Mouse (Mus musculus) c-Kit-negative CD71-positive TER-119-positive erythroid progenitor cells, embryonic 14.5 days (primary cell): Measurements from ENCODE around the gene Mmp11.
"Not testable (repeated sequence)": the region's sequence is repeated elsewhere in the genome, so short reads cannot be mapped to it uniquely, and the experiment has no call there.

Experiments
- DNase-seq: peaks from one replicate; pipeline ENCODE4 v3.0.0-alpha.2; 2013; ENCODE audit warnings: low read depth, low spot score

Mmp11 gene

DNA sequence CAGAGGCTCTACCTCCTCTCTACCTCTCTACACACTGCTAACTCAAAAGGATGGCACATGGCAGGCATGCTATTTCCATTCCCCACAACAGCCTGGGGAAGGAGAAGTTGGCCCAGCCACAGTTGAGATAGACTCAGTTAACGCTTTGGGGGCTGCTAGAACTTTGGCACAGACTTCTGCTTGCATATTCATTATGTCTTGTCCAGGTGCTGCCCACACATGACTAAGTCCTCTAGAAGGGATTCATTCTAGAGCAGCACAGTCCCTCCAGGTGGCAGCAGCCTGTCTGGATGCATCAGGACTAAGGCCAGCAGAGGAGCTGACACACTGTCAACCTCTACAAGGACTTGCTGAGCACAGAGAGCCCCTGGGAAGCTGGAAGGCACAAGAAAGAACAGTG is 40.1 kb downstream of the Mmp11 start:
- no peak for DNase-seq

DNA sequence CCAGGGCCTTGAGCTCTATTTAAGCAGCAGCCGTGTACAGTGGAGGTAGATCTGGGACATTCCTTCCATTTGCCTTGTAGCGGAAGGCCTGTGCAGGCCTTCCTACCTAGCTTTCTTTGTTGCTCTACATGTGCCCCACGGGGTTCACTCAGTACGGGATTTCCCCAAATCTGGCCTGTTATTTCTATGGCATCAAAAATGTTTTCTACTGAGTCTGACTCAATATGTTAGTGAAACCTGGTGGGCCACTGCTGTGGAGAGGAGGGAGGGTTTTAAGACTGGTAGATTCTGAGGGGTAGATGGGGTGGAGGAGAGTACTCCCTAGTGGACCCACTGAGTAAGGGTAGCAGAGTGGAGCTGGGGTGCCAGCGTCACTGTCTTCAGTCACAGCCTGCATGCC is 40.6 kb downstream of the Mmp11 start:
- no peak for DNase-seq

DNA sequence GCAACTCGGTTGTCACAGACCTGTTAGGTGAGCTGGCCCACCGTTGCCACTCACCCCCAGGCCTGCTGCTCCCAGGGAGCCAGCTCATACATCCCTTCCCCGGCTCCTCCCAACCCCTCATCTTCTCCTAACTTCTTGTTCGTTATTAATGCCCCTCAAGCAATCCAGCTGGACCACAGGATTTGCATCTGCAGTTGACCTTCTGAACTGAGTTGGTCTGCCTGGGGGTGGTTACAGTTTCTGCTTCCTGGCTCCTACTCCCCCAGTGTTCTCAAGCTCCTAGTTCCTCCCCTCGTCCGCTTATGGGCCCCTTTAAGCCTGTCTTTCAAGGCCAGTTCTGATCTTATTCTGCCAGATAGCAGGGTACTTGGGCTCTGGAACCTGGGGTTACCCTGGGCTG is 41.7 kb downstream of the Mmp11 start:
- no peak for DNase-seq

DNA sequence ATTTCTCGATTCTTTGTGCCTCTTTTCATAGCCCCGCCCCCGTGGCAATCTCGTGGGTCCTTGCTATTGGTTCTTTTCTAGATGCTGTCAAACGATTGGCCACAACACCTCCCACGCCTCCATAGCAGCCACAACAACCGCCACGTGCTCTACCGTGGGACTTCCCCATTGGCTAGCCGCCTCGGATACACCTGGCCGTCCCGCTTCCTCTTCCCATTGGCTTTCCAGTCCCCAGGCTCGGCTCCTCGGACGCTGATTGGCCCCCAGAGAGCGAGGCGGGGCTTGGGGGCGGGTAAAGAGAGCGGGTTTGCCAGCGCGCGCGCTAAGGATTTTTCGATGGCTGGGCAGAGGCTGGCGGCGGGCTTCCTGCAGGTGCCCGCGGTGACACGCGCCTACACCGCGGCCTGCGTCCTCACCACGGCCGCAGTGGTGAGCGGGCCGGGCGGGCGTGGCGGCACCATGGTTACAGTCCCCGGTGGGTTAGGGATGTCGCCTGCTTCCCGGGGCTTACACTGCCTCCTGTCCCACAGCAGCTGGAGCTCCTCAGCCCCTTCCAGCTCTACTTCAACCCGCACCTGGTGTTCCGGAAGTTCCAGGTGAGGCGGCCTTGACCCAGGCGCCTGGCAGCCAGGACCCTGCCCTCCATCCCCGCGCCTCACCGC is 43.1 kb downstream of the Mmp11 start, which contains the start of gene Derl3:
Derl3 (plus strand) TSS at position 325 of the 662 bp plus-strand sequence.
- DNase-seq: peak; percentile 79

DNA sequence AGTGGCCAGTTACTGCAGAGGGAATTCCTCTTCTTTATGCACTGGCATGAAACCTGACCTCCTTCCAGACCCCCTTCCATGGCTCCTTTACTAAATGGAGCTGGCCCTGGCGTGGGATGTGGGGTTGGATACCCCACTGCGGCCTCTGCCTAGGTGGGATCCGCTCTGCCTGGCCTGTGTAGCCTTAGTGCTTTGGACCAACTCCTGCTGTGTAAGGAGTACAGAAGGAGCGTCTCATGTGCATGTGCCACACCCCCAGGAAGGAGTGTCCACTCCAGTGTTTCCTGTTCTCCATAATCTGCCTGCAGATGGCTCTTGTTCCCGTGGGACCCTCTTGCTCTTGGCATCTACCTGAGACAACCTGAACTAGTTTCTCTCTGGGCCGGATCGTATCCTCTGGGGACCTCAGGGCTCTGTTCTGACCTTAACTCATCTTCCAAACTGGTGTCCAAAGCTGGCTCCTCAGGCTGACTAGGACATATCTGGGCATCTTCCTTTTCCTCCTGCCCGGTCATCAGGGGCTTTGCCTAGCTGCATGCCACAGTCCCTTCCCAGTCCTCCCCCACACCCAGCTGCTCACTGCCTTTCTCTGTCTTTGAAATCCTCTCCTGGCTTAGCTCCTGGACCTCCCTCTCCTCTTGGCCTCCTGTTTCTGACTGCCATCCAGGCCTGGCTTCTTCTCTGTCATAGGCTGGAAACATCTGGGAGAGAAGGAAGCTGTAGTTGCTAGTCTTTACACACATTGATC is 46.7 kb downstream of the Mmp11 start:
- no peak for DNase-seq

DNA sequence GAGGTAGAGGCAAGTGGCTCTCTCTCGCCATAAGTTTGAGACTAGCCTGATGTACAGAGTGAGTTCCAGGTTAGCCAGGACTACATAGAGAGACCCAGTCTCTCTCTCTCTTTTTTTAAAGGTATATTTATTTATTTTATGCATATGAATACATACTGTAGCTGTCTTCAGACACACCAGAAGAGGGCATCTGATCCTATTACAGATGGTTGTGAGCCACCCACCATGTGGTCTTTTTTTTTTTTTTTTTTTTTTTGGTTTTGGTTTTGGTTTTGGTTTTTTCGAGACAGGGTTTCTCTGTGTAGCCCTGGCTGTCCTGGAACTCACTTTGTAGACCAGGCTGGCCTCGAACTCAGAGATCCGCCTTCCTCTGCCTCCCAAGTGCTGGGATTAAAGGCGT is 48.8 kb downstream of the Mmp11 start:
- DNase-seq: not testable (repeated sequence)

DNA sequence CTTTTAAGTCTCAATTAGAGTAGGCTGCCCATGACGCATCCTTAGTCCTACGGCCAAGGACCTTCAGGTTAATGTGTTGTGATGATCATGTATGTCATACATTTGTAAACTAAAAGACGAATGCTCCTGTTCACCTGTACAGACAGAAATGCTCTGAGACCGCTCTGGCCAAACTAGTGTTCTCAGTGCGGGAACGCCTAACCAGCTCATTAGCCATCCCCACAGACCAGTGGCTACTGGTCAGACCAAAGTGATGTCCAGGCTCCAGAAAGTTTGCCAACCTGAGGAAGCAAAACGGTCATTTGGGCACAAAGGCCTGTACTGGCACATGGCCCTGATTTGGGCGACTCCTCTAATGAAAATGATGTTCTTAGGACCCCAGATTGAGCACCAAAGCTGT is 51.6 kb downstream of the Mmp11 start:
- no peak for DNase-seq

DNA sequence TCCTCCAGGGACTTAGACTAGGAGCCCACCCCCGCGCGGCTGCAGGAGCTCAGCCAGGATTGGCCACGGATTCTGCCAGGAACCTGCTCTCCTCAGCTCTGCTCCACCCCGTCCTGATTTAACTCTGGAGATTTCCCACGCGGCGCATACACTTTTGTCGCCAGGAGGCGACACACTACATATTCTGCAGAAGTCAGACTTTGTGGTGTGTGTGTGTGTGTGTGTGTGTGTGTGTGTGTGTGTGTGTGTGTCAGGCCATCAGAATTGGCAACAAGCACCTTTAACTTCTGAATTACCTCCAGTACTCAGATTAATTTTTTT is 53.1 kb downstream of the Mmp11 start:
- no peak for DNase-seq

DNA sequence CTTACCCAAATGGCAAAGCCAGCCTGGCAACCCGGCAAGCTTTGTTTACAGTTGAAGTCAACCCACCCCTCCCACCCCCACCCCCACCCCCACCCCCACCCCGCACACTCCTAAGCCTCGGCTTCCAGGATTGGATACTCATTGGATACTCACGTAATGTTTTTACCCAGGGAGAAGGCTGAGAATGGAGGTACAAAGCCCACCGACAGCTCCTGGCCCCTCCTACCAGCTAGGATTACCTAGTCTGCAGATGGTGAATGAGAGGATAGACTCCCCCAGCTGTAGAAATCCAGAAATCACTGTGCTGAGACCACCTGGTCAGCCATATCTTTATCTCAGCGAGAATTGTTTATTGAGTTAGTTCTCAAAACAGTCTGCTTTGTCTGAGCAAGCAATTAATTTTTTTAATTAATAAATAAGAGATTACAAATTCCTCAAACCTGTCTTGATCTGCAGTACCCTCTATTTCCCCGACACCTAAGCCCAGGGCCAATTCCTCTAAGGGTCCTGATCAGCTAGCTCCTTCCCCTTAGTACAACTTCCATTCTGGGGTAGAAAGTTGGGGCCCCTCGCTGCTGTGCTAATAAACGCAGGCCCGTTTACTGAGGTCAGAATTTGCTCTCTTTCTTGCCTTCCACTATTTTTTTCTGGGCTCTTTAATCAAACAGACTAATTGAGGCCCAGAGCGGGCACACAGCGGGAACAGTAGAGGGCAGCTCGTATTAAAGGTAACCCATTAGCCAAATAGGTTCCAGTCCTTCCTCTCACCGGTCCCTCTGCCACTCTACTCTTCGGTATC is 53.7 kb downstream of the Mmp11 start:
- DNase-seq: no peak

DNA sequence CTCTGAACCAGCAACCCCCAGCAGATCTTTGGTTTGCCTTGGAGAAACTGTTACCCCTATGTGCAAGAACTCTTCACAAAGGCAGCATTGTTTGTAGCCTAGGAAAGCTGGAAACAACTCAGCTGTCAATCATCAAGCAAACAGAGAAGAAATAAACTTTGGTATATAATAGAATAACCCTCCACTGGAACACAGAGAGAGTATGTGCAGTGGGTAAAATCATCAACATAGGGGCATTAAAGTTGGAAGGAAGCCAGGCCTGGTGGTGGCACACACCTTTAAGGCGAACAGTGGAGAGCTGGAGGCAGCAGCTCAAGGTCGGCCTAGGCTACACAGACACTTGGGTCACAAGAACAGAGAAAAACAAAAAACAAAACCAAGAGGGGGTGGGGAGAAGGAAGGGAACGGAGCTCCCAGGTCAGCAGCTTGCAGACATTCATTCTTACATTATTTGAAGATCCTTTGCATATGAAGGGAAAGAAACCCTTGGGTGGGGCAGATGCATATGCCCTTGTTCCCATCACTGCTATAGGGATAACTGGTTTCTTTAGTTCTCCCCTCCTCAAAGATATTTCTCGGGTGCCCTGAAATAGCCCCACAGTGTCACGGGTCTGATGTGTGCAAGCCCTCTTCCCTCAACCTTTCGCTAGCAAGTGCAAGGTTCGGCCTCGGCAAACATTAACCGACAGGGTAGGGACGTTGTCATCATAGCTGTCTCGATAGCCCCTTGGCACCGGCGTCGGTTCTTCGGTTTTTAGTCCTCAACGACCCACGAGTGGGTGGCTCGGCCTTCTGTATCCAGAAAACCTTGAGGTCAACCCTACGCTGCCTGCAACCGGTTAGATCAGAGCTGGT is 54.5 kb downstream of the Mmp11 start:
- DNase-seq: no peak

DNA sequence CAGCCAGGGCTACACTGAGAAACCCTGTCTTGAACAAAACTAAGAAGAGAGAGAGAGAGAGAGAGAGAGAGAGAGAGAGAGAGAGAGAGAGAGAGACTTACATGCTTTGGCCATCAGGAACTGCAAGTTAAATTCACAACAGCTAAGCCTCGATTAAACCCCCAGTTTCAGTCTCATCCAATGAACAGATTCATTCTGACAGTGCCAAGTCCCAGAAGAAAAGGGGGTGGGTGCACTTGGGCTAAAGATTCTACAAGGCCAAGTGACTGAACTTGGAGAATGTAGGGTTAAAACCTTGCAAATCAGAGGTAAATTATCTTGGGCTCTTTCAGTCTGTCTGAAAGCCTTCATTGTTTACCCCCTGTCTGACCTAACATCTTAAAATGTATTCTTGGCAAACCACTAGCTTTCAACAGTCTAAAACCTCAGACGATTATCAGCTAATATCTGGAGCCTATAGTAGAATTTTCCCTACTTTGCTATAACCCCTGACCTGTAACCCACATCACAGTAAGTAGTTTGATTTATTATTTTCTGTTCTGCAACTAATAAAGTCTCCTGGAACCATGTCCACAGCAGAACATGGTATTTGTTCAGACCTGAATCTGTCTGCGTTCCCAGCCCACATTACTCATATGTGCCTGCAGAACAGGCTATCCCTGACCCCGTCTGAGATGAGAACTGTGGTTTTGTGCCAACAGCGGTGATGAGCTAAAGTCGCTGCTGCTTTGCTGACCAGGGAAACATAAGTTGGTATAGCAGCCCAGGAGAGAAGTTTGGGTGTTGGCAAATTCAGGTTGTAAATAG is 55.3 kb downstream of the Mmp11 start:
- DNase-seq: no peak

DNA sequence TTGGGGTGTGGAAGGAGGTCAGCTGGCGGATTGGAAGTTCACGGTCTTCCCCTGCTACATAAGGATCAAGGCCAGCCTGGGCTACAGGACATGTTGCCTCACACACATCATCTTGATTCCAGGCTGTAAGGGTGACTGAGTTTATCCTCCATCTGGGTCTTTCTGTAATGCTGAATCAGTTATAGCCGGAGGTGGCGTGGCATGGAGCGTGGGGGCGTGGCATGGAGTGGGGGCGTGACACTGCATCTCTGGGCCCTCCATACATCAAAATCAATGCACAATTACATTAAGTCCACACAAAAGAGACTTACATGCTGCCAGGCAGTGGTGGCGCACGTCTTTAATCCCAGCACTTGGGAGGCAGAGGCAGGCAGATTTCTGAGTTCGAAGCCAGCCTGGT is 55.9 kb downstream of the Mmp11 start:
- DNase-seq: no peak

DNA sequence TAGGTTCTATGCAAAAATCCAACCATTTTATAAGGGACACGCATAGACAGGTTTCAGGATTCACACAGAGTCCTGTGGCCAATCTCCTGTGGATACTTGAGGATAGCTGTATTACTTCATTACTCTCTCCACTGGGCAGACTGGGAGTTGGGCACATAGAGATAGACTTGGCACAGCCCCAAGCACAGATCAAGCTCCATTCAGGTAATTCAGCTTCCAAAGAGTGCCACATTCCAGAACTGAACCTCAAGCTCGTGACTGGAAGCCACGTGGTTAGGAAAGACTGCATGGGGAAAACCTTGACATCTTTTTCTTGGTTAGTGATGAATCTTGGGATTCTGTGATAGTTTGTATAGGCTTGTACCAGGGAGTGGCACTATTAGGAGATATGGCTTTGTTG is 57.5 kb downstream of the Mmp11 start:
- no peak for DNase-seq

DNA sequence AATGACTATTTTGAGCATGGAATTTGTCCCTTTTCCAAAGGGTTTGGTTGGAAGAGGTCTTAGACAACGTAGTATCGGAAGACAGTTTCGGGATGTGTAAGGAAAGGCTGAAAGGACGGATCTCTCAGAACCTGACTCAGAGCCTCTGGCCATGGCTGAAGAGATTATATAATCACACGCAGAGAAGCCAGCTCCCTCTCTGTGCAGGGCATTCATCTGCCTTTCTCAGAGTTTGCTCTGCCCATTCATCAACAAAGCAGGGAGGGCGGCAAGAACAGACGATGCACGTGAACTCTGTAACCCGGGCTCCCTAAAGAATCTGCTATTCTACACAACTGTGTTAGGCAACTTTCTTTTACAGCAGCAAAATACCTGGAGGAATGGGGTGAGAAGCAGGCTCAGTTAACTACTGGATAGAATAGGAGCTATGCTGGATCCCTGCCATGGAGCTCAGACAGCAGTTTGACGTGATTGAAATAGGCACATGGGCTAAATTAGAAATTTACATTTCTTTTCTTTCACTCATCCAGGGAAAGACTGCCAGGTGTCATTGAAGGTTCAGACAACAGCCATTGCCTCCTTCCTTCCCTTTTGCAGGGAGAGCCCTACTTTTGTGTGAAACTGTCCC is 62.6 kb downstream of the Mmp11 start:
- no peak for DNase-seq
